Mouse (Mus musculus) ES-Bruce4 (cell line): Measurements from ENCODE around the gene Dgka.

Experiments used
- CTCF ChIP-seq: IDR thresholded peaks from one replicate; pipeline ENCODE4 v1.8.1; 2011; ENCODE audit warnings: low read depth, low read length
- POLR2A ChIP-seq: IDR thresholded peaks from one replicate; pipeline ENCODE4 v1.8.1; 2011; ENCODE audit warnings: low read length; ENCODE audit not compliant: insufficient read depth

DNA sequence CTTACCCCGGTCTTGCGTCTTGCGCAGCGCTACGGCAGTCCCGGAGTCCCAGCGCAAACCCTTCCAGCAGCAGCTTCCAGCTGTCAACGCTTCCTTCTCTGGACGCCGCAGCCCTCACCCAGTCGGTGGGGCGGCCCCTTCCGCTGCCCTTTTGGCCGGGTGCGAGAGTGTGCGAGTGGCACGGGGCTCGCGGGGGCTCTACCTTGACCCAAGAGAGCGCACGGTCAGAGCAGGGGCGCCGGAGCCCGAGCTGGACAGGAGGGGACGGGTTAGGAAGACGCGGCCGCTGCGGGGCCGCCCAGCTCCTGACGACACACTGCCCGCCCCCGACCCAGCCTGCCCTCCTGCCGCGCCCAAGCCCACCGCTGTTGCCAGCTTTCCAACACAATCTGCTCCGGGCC is 864 bp downstream of the Dgka start:
- TF ChIP-seq POLR2A (no peak), CTCF (no peak)
